Mouse (Mus musculus): ENCODE data around the gene Ubald1. TPM values are rescaled to one million over a fixed set of nuclear protein-coding genes. Genes with fewer than 3 reads are reported as not detected.

Ubald1 gene
- polyA plus RNA-seq (2014; fragmentation: Nextera tagmentation; extraction: Ambion mirVana): 27.4 and 28.8 TPM in 2 replicates

DNA sequence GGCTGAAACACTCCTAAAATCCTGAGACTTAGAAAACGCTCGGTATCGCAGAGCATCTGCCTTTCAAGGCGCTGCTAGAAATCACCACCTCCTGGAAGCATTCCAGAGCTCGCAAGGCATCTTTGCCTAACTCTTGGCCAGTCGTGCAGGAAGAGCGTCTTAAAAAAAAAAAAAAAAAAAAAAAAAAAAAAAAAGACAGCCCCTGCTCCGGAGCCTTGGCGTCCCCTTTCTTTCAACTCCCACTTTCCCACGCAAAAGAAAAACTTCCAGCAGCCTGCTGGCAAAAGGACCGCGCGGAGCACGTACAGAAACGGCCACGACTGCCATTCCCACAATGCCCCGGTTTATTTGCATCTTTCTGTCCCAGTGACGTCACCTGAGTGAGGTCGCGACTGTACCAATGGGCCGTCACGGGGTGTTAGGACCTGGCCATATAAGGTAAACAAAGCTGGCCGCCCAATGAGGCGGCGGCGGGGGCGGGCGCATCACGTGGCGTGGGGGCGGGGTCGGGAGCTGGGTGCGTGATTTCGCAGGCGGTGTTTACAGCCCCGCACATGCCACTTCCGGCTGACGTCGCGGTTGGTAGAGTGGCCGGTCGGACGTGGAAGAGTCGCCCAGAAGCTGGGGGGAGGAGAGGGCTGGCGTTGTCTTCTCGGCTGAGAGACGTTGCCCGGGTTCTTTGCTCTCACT, at the start of gene Ubald1:
Gene Ubald1, minus strand, starts transcription at position 180 of the 690 bp plus-strand sequence.
- peak within 1 kb of the TSS; percentile 93 for H3K4me2 ChIP-seq
- WGBS (ENCODE audit: insufficient replicate concordance): under 1% methylated on average over 48 of the region's 48 CpGs
- no peaks in the 10 kb centered on the region for H3K27me3 ChIP-seq (ENCODE audit: control insufficient read depth, insufficient read depth, low read length)
- peaks cover 2% of the 10 kb centered on the region; the same call in 1 of the 2 replicates for H3K36me3 ChIP-seq (ENCODE audit: control insufficient read depth, insufficient read depth, low read length)
- H3K4me3 ChIP-seq (ENCODE audit: low read depth, low read length): peak within 1 kb of the TSS; percentile 87
- H3K9ac ChIP-seq (ENCODE audit: low read depth, low read length): peak within 1 kb of the TSS; percentile 96
- H3K27ac ChIP-seq (ENCODE audit: low read depth, low read length): peak within 1 kb of the TSS; percentile 100
- ATAC-seq (replicated peaks; ENCODE audit: insufficient number of reproducible peaks, low FRiP score, low TSS enrichment): peak; percentile 90
- no peaks in the 10 kb centered on the region for H3K9me3 ChIP-seq (replicated peaks; ENCODE audit: control insufficient read depth, low read length)
- peaks cover 32% of the 10 kb centered on the region for H3K4me1 ChIP-seq (ENCODE audit: control insufficient read depth, insufficient read depth, low read length)

GRCm38 (mm10) chr16:4928474-4928873, 48.4 kb upstream of the Ubald1 start:
- H3K36me3 ChIP-seq (ENCODE audit: control insufficient read depth, insufficient read depth, low read length): peaks cover 53% of the 10 kb centered on the region
- H3K4me2 ChIP-seq: no peak overlapping the region
- H3K4me1 ChIP-seq (ENCODE audit: control insufficient read depth, insufficient read depth, low read length): peaks cover 3% of the 10 kb centered on the region; the same call in 1 of the 2 replicates
- 71% methylated on average over 2 of the region's 2 CpGs for WGBS (ENCODE audit: insufficient replicate concordance)
- no peaks in the 10 kb centered on the region for H3K27me3 ChIP-seq (ENCODE audit: control insufficient read depth, insufficient read depth, low read length)
- no peak overlapping the region for H3K27ac ChIP-seq (ENCODE audit: low read depth, low read length)
- no peaks in the 10 kb centered on the region for H3K9me3 ChIP-seq (replicated peaks; ENCODE audit: control insufficient read depth, low read length)
- no peak overlapping the region for H3K4me3 ChIP-seq (ENCODE audit: low read depth, low read length)
- ATAC-seq (replicated peaks; ENCODE audit: insufficient number of reproducible peaks, low FRiP score, low TSS enrichment): no peak
- H3K9ac ChIP-seq (ENCODE audit: low read depth, low read length): no peak overlapping the region

DNA sequence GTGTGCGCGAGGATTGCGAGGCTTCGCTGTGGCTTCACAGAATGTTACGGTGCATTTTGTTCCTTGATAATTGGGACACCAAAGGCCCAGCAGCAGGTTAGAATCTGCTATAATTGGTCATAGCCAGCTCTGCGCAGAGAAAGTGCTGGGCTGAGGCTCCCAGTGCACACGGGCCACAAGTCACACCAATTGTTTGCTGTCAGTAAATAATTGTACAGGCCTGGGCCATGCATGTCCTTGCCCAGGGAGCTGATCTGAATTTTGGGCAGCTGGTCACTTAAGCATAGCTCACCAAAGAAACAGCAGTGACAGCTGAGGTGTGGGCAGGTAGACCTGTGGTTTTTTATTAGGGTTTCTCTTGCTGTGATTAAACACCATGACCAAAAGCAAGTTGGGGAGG, 47.9 kb upstream of the Ubald1 start:
- H3K4me3 ChIP-seq (ENCODE audit: low read depth, low read length): no peak overlapping the region
- H3K36me3 ChIP-seq (ENCODE audit: control insufficient read depth, insufficient read depth, low read length): peaks cover 52% of the 10 kb centered on the region
- H3K4me2 ChIP-seq: no peak overlapping the region
- no peak overlapping the region for H3K9ac ChIP-seq (ENCODE audit: low read depth, low read length)
- no peaks in the 10 kb centered on the region for H3K27me3 ChIP-seq (ENCODE audit: control insufficient read depth, insufficient read depth, low read length)
- WGBS (ENCODE audit: insufficient replicate concordance): 95% methylated on average over 7 of the region's 7 CpGs
- no peak for ATAC-seq (replicated peaks; ENCODE audit: insufficient number of reproducible peaks, low FRiP score, low TSS enrichment)
- no peaks in the 10 kb centered on the region for H3K9me3 ChIP-seq (replicated peaks; ENCODE audit: control insufficient read depth, low read length)
- no peak overlapping the region for H3K27ac ChIP-seq (ENCODE audit: low read depth, low read length)
- peaks cover 3% of the 10 kb centered on the region; the same call in 1 of the 2 replicates for H3K4me1 ChIP-seq (ENCODE audit: control insufficient read depth, insufficient read depth, low read length)

GRCm38 (mm10) chr16:4923996-4924395, 43.9 kb upstream of the Ubald1 start:
- Histone ChIP-seq H3K4me1 (ENCODE audit: control insufficient read depth, insufficient read depth, low read length) (peaks cover 3% of the 10 kb centered on the region; the same call in 1 of the 2 replicates), H3K4me2 (no peak overlapping the region), H3K9me3 (replicated peaks; ENCODE audit: control insufficient read depth, low read length) (no peaks in the 10 kb centered on the region), H3K4me3 (ENCODE audit: low read depth, low read length) (no peak overlapping the region), H3K9ac (ENCODE audit: low read depth, low read length) (no peak overlapping the region), H3K27me3 (ENCODE audit: control insufficient read depth, insufficient read depth, low read length) (no peaks in the 10 kb centered on the region), H3K27ac (ENCODE audit: low read depth, low read length) (no peak overlapping the region), H3K36me3 (ENCODE audit: control insufficient read depth, insufficient read depth, low read length) (peaks cover 44% of the 10 kb centered on the region)
- no peak for ATAC-seq (replicated peaks; ENCODE audit: insufficient number of reproducible peaks, low FRiP score, low TSS enrichment)
- 88% methylated on average over 5 of the region's 5 CpGs for WGBS (ENCODE audit: insufficient replicate concordance)

GRCm38 (mm10) chr16:4922481-4922880, 42.4 kb upstream of the Ubald1 start:
- Histone ChIP-seq H3K9me3 (replicated peaks; ENCODE audit: control insufficient read depth, low read length) (no peaks in the 10 kb centered on the region), H3K4me3 (ENCODE audit: low read depth, low read length) (no peak overlapping the region), H3K4me1 (ENCODE audit: control insufficient read depth, insufficient read depth, low read length) (no peaks in the 10 kb centered on the region), H3K4me2 (no peak overlapping the region), H3K9ac (ENCODE audit: low read depth, low read length) (no peak overlapping the region), H3K27me3 (ENCODE audit: control insufficient read depth, insufficient read depth, low read length) (no peaks in the 10 kb centered on the region), H3K36me3 (ENCODE audit: control insufficient read depth, insufficient read depth, low read length) (peaks cover 35% of the 10 kb centered on the region), H3K27ac (ENCODE audit: low read depth, low read length) (no peak overlapping the region)
- WGBS (ENCODE audit: insufficient replicate concordance): 91% methylated on average over 6 of the region's 6 CpGs
- ATAC-seq (replicated peaks; ENCODE audit: insufficient number of reproducible peaks, low FRiP score, low TSS enrichment): no peak

DNA sequence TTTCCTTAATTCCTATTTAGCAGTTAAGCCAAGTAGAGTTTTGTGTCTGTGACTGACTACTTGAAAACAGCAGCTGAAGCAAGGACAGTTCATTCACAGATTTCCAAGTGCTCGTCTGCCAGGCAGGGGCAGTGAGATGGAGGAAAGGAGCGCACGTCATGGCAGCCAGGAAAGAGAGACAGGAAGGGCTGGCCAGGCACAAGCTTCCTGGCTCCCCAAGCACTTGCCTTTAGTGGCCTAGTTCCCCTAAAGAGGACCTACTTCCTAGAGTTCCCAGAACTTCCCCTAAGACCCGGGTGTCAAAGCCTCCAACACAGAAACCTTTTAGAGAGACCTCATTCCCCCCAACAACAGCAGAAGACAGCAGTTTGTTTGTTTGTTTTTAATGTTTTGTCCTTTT, 40.4 kb upstream of the Ubald1 start:
- Histone ChIP-seq H3K9me3 (replicated peaks; ENCODE audit: control insufficient read depth, low read length) (no peaks in the 10 kb centered on the region), H3K27ac (ENCODE audit: low read depth, low read length) (no peak overlapping the region), H3K4me2 (no peak overlapping the region), H3K36me3 (ENCODE audit: control insufficient read depth, insufficient read depth, low read length) (peaks cover 25% of the 10 kb centered on the region), H3K4me3 (ENCODE audit: low read depth, low read length) (no peak overlapping the region), H3K9ac (ENCODE audit: low read depth, low read length) (no peak overlapping the region), H3K4me1 (ENCODE audit: control insufficient read depth, insufficient read depth, low read length) (no peaks in the 10 kb centered on the region), H3K27me3 (ENCODE audit: control insufficient read depth, insufficient read depth, low read length) (no peaks in the 10 kb centered on the region)
- ATAC-seq (replicated peaks; ENCODE audit: insufficient number of reproducible peaks, low FRiP score, low TSS enrichment): no peak
- 47% methylated on average over 4 of the region's 4 CpGs for WGBS (ENCODE audit: insufficient replicate concordance)

DNA sequence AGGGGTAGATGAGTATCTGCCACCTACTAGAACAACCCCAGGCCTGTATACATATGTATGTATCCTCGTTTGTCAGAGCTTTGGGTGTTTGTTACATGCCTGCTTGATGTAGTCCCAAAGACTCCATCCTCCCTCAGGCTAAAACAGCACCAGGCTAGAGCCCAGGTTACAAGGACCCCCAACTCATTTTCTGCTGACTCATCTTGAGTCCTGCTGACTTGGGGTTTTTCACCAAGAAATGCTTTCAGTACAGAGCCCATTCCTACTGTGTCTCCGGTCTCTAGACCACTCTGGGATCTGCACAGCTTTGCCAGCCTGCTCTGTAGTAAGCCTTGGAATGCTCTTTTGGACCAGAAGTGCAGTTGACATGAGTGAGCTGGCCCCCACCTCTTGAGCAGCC, 36.5 kb upstream of the Ubald1 start:
- Histone ChIP-seq H3K27ac (ENCODE audit: low read depth, low read length) (no peak overlapping the region), H3K36me3 (ENCODE audit: control insufficient read depth, insufficient read depth, low read length) (peaks cover 22% of the 10 kb centered on the region), H3K27me3 (ENCODE audit: control insufficient read depth, insufficient read depth, low read length) (no peaks in the 10 kb centered on the region), H3K4me2 (no peak overlapping the region), H3K9me3 (replicated peaks; ENCODE audit: control insufficient read depth, low read length) (no peaks in the 10 kb centered on the region), H3K4me3 (ENCODE audit: low read depth, low read length) (no peak overlapping the region), H3K4me1 (ENCODE audit: control insufficient read depth, insufficient read depth, low read length) (peaks cover 5% of the 10 kb centered on the region; the same call in 1 of the 2 replicates), H3K9ac (ENCODE audit: low read depth, low read length) (no peak overlapping the region)
- WGBS (ENCODE audit: insufficient replicate concordance): 83% methylated on average over 2 of the region's 2 CpGs
- ATAC-seq (replicated peaks; ENCODE audit: insufficient number of reproducible peaks, low FRiP score, low TSS enrichment): no peak

DNA sequence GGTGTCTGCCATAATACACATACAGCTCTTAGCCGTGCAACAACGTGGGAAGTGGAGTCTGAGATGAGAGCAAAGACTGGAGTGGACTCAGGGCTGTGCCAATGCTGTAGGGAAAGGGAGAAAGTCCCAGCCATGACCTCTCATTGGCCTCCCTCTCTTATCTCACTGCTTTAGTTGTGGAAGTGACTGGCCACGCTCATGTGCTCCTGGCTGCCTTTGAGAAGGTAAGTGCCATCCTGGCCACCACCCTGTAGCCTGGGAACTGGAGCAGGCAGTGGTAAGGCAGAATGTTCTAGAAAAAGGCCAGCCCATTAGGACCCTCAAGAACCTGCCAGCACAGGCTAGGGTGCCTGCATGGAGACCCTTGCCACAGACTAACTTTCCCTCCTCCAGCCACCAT, 35.8 kb upstream of the Ubald1 start:
- no peak overlapping the region for H3K4me2 ChIP-seq
- H3K4me3 ChIP-seq (ENCODE audit: low read depth, low read length): no peak overlapping the region
- H3K9ac ChIP-seq (ENCODE audit: low read depth, low read length): no peak overlapping the region
- ATAC-seq (replicated peaks; ENCODE audit: insufficient number of reproducible peaks, low FRiP score, low TSS enrichment): no peak
- 71% methylated on average over 3 of the region's 3 CpGs for WGBS (ENCODE audit: insufficient replicate concordance)
- H3K36me3 ChIP-seq (ENCODE audit: control insufficient read depth, insufficient read depth, low read length): peaks cover 22% of the 10 kb centered on the region
- no peaks in the 10 kb centered on the region for H3K27me3 ChIP-seq (ENCODE audit: control insufficient read depth, insufficient read depth, low read length)
- H3K4me1 ChIP-seq (ENCODE audit: control insufficient read depth, insufficient read depth, low read length): peaks cover 5% of the 10 kb centered on the region; the same call in 1 of the 2 replicates
- H3K9me3 ChIP-seq (replicated peaks; ENCODE audit: control insufficient read depth, low read length): no peaks in the 10 kb centered on the region
- H3K27ac ChIP-seq (ENCODE audit: low read depth, low read length): no peak overlapping the region
